Mouse (Mus musculus): ENCODE results near the gene Tada2b. TPM values are rescaled to one million over a fixed set of nuclear protein-coding genes. Genes with fewer than 3 reads are reported as not detected.

Gene Tada2b
- polyA plus RNA-seq, 1 experiment from 2014 or later = 5.3 TPM

Other genes with a start within 250 kb of the Tada2b start
- 11.1 and 12.6 TPM in 2 replicates for gene Sorcs2, start 86.1 kb downstream of the Tada2b start, polyA plus RNA-seq (2014; fragmentation: Nextera tagmentation; extraction: Ambion mirVana)
- 42.2 and 46.8 TPM in 2 replicates for gene Grpel1, start 19.3 kb downstream of the Tada2b start, polyA plus RNA-seq (2014; fragmentation: Nextera tagmentation; extraction: Ambion mirVana)
- 2.7 and 2.8 TPM in 2 replicates for gene Ccdc96, start 303 bp upstream of the Tada2b start, polyA plus RNA-seq (2014; fragmentation: Nextera tagmentation; extraction: Ambion mirVana)
- 74.0 and 86.3 TPM in 2 replicates for gene Tbc1d14, start 109.0 kb upstream of the Tada2b start, polyA plus RNA-seq (2014; fragmentation: Nextera tagmentation; extraction: Ambion mirVana)
- 46.8 and 50.7 TPM in 2 replicates for gene D5Ertd579e, start 211.7 kb upstream of the Tada2b start, polyA plus RNA-seq (2014; fragmentation: Nextera tagmentation; extraction: Ambion mirVana)